Mouse (Mus musculus) 3134 (cell line): ENCODE results near the gene D630003M21Rik.

Source experiments
- DNase-seq: peaks from one replicate; pipeline ENCODE4 v3.0.0-alpha.2; 2011; ENCODE audit warnings: low spot score; ENCODE audit not compliant: insufficient read length; ENCODE audit errors: extremely low read depth

Gene D630003M21Rik

GRCm38 (mm10) chr2:158144750-158145527 lies 84.1 kb downstream of the D630003M21Rik start:
- DNase-seq, result no peak

GRCm38 (mm10) chr2:158144263-158144662 lies 84.8 kb downstream of the D630003M21Rik start:
- DNase-seq, result no peak

- DNase-seq, result no peak
These were observed 85.2 kb downstream of the D630003M21Rik start for GRCm38 (mm10) chr2:158143816-158144215.

- DNase-seq, result no peak
These were observed 86.0 kb downstream of the D630003M21Rik start for GRCm38 (mm10) chr2:158142981-158143380.

- DNase-seq, result no peak
These were observed 87.2 kb downstream of the D630003M21Rik start for GRCm38 (mm10) chr2:158141690-158142440.

- no peak for DNase-seq
These were observed 87.8 kb downstream of the D630003M21Rik start for GRCm38 (mm10) chr2:158141271-158141670.

GRCm38 (mm10) chr2:158140664-158141063 lies 88.4 kb downstream of the D630003M21Rik start:
- no peak for DNase-seq

GRCm38 (mm10) chr2:158139628-158140027 lies 89.4 kb downstream of the D630003M21Rik start:
- peak; percentile 94 for DNase-seq

GRCm38 (mm10) chr2:158138778-158139177 lies 90.2 kb downstream of the D630003M21Rik start:
- DNase-seq, result no peak

GRCm38 (mm10) chr2:158137771-158138170 lies 91.3 kb downstream of the D630003M21Rik start:
- peak; percentile 79 for DNase-seq

GRCm38 (mm10) chr2:158136205-158136604 lies 92.8 kb downstream of the D630003M21Rik start:
- peak; percentile 81 for DNase-seq

GRCm38 (mm10) chr2:158133050-158133449 lies 96.0 kb downstream of the D630003M21Rik start:
- DNase-seq, result no peak
